Mouse (Mus musculus) embryonic facial prominence, embryonic 12.5 days (tissue): ENCODE data around the gene Heatr4. TPM values are rescaled to one million over a fixed set of nuclear protein-coding genes. Genes with fewer than 3 reads are reported as not detected.

ENCODE experiments used
- polyA plus RNA-seq: library from polyadenylated mRNA; unstranded; fragments of >200 nt; fragmentation: Nextera tagmentation; extraction: Ambion mirVana; gene quantifications from 2 replicates; pipeline ENCODE4 v1.2.1, GENCODE M21; 2016

Heatr4 gene
- polyA plus RNA-seq, 1 experiment from 2014 or later, result not detected

Other genes with a start within 250 kb of the Heatr4 start
- 0.51 and 0.69 TPM in 2 replicates for gene Papln, start 221.2 kb downstream of the Heatr4 start, polyA plus RNA-seq
- gene Numb, start 62.9 kb downstream of the Heatr4 start, polyA plus RNA-seq, result 38.7 and 40.2 TPM in 2 replicates
- 19.6 and 22.6 TPM in 2 replicates for gene Riox1, start 34.2 kb downstream of the Heatr4 start, polyA plus RNA-seq
- 19.3 and 20.8 TPM in 2 replicates for gene Acot2, start 3.0 kb upstream of the Heatr4 start, polyA plus RNA-seq
- 37.2 and 39.7 TPM in 2 replicates for gene Acot1, start 24.6 kb upstream of the Heatr4 start, polyA plus RNA-seq
- gene Acot4, start 53.5 kb upstream of the Heatr4 start, polyA plus RNA-seq, result 0.36 and 0.75 TPM in 2 replicates
- not detected in 2 replicates for gene Gm49366, start 54.1 kb upstream of the Heatr4 start, polyA plus RNA-seq
- 0.38 and 0.49 TPM in 2 replicates for gene Acot3, start 67.3 kb upstream of the Heatr4 start, polyA plus RNA-seq
- gene Acot5, start 84.5 kb upstream of the Heatr4 start, polyA plus RNA-seq, result not detected in 2 replicates
- 1.2 and 1.3 TPM in 2 replicates for gene Acot6, start 115.8 kb upstream of the Heatr4 start, polyA plus RNA-seq
- gene Dnal1, start 129.5 kb upstream of the Heatr4 start, polyA plus RNA-seq, result 7.5 and 8.8 TPM in 2 replicates
- 1.4 and 1.5 TPM in 2 replicates for gene Pnma1, start 163.6 kb upstream of the Heatr4 start, polyA plus RNA-seq
- gene Elmsan1, start 234.0 kb upstream of the Heatr4 start, polyA plus RNA-seq, result 7.9 and 9.0 TPM in 2 replicates